Comparison of ENCODE assay signal across 9 mouse cellular contexts in genomic region chr5:88929392-88930094, GRCm38 (mm10). TPM values are rescaled to one million over a fixed set of nuclear protein-coding genes. Genes with fewer than 3 reads are reported as not detected.
A peak's percentile ranks its signal among the peaks of the same experiment; 100 is the strongest.
DNase-seq lines count a peak whose midpoint lies in the region; ATAC-seq lines count a peak whose summit lies in the region.
"Had no signal": no experiment of that assay in that cellular context is flagged by ENCODE, and none has a peak within 500 bp of the region (broad histone marks: within the 10 kb centered on the region; RNA-seq: fewer than 3 reads in every experiment).

No protein-coding gene starts in this region.

- H3K4me2 ChIP-seq in hindbrain, embryonic 14.5 days (replicated peaks) = peak overlapping the region; percentile 15

- H3K27me3 ChIP-seq in hindbrain, embryonic 14.5 days (ENCODE audit: control insufficient read depth, insufficient read depth, low read length) = no peaks in the 10 kb centered on the region

- H3K36me3 ChIP-seq in hindbrain, embryonic 14.5 days (replicated peaks; ENCODE audit: control insufficient read depth, insufficient read depth) = no peaks in the 10 kb centered on the region

- no peak overlapping the region for H3K4me3 ChIP-seq in hindbrain, embryonic 14.5 days (replicated peaks; ENCODE audit: low read length)

- no peaks in the 10 kb centered on the region for H3K9me3 ChIP-seq in hindbrain, embryonic 14.5 days (ENCODE audit: control insufficient read depth, low read length)

- peak; percentile 82 for ATAC-seq in hindbrain, embryonic 14.5 days (ENCODE audit: low FRiP score)

- H3K9ac ChIP-seq in hindbrain, embryonic 14.5 days = no peak overlapping the region
- H3K9ac ChIP-seq: liver, embryonic 14.5 days had no signal

- WGBS in hindbrain, embryonic 14.5 days = 35% methylated on average over 18 of the region's 18 CpGs

- H3K27ac ChIP-seq in hindbrain, embryonic 14.5 days = no peak overlapping the region
- H3K27ac ChIP-seq: liver, embryonic 14.5 days had no signal

- peaks cover 5% of the 10 kb centered on the region; the same call in 1 of the 2 replicates for H3K4me1 ChIP-seq in hindbrain, embryonic 14.5 days (replicated peaks; ENCODE audit: control insufficient read depth, insufficient read depth, low read length)

- DNase-seq in NIH3T3 (ENCODE audit: low read depth) = peak; percentile 78
- peak; percentile 87 to 89 for DNase-seq in cerebellum, postnatal 14 days
- peak; percentile 83 for DNase-seq in gastrocnemius, adult 18-20 months (ENCODE audit: low spot score)
- DNase-seq in hindbrain, embryonic 14.5 days (ENCODE audit: low spot score) = peak; percentile 60
- peak; percentile 60 to 69 for DNase-seq in layer of hippocampus, postnatal 25 days (ENCODE audit: extremely low spot score in 1 of 2, low spot score in 1 of 2)
- peak; percentile 91 for DNase-seq in lung, postnatal 14 days
- DNase-seq in right cerebral cortex, postnatal 10 days (ENCODE audit: low spot score in 2 of 2) = peak; percentile 89
- DNase-seq in thymus, postnatal 14 days = no peak

RNA-seq across cellular contexts. Expression of gene Slc4a4, which starts 42.9 kb away (rescaled TPM):
- total RNA-seq in gastrocnemius, adult 18-20 months (2021) = 10 to 100 TPM; 18.2 to 21.3 TPM
- 12.1 and 15.0 TPM in 2 replicates for polyA plus RNA-seq in hindbrain, embryonic 14.5 days (2014; fragmentation: Nextera tagmentation; extraction: Ambion mirVana)
- 100 to 1,000 TPM; 139 to 170 TPM for total RNA-seq in layer of hippocampus, postnatal 25 days (2021)

Comparison
In these comparisons a context has a peak if more than half of its experiments do, and no peak if none do; other contexts are left out.
1. RNA of gene Slc4a4, which starts 42.9 kb away (total RNA-seq): 139 to 170 TPM in layer of hippocampus, postnatal 25 days; 18.2 to 21.3 TPM in gastrocnemius, adult 18-20 months; every median in the first group is over 4 times any median in the second.